Mouse (Mus musculus) lung, embryonic 15.5 days (tissue): ENCODE measurements around the gene Smok2a. TPM values are rescaled to one million over a fixed set of nuclear protein-coding genes. Genes with fewer than 3 reads are reported as not detected.
A peak's percentile ranks its signal among the peaks of the same experiment; 100 is the strongest.
"Not testable (repeated sequence)": the region's sequence is repeated elsewhere in the genome, so short reads cannot be mapped to it uniquely, and the experiment has no call there.

Experiments
- ATAC-seq: fragments of 200-750 bp; cut with Nextera tagmentation; 2 replicates; pipeline ENCODE4 v1.8.0; 2017; ENCODE audit warnings: moderate number of reproducible peaks, borderline replicate concordance; ENCODE audit not compliant: low FRiP score, low TSS enrichment; ENCODE audit errors: extremely low read depth
- H3K27ac ChIP-seq: fragments of 300-500 bp; sonication (generic); 2 replicates; pipeline ENCODE4 v1.5.1; 2015; ENCODE audit warnings: moderate library complexity, mild to moderate bottlenecking, inconsistent platforms
- H3K27me3 ChIP-seq: fragments of 300-500 bp; sonication (generic); 2 replicates; pipeline ENCODE4 v1.6.1; 2015; ENCODE audit warnings: inconsistent platforms
- H3K36me3 ChIP-seq: fragments of 300-500 bp; sonication (generic); 2 replicates; pipeline ENCODE4 v1.6.1; 2015; ENCODE audit warnings: inconsistent platforms
- H3K4me1 ChIP-seq: fragments of 300-500 bp; sonication (generic); 2 replicates; pipeline ENCODE4 v1.6.1; 2015; ENCODE audit warnings: inconsistent platforms
- H3K4me2 ChIP-seq: fragments of 300-500 bp; sonication (generic); 2 replicates; pipeline ENCODE4 v1.6.1; 2015; ENCODE audit warnings: inconsistent platforms, mild to moderate bottlenecking, moderate library complexity
- H3K4me3 ChIP-seq: fragments of 300-500 bp; sonication (generic); 2 replicates; pipeline ENCODE4 v1.5.1; 2015; ENCODE audit warnings: mild to moderate bottlenecking, inconsistent platforms
- H3K9ac ChIP-seq: fragments of 300-500 bp; sonication (generic); 2 replicates; pipeline ENCODE4 v1.6.1; 2015; ENCODE audit warnings: inconsistent platforms
- H3K9me3 ChIP-seq: fragments of 300-500 bp; sonication (generic); 2 replicates; pipeline ENCODE4 v1.6.1; 2016; ENCODE audit warnings: inconsistent platforms
- WGBS: fragments of 180-500 bp; shearing (Covaris S2); methylation state at CpG from one replicate; pipeline ENCODE4 v1.1.7; 2015; 5-methylcytosine and 5-hydroxymethylcytosine counted together
- polyA plus RNA-seq: library from polyadenylated mRNA; unstranded; fragments of >200 nt; fragmentation: Nextera tagmentation; extraction: Ambion mirVana; gene quantifications from 2 replicates; pipeline ENCODE4 v1.2.1, GENCODE M21; 2015

The Smok2a gene
- polyA plus RNA-seq, 1 experiment from 2014 or later: not detected

GRCm38 (mm10) chr17:13215595-13215994 lies 5.4 kb upstream of the Smok2a start:
- Histone ChIP-seq H3K4me3 (no peak overlapping the region), H3K27ac (no peak overlapping the region), H3K9ac (no peak overlapping the region), H3K4me2 (no peak overlapping the region), H3K9me3 (peaks cover 56% of the 10 kb centered on the region), H3K4me1 (no peaks in the 10 kb centered on the region), H3K27me3 (no peaks in the 10 kb centered on the region), H3K36me3 (no peaks in the 10 kb centered on the region)
- ATAC-seq: no peak
- WGBS: 74% methylated on average over 2 of the region's 2 CpGs

- H3K36me3 ChIP-seq, H3K27ac ChIP-seq, H3K4me2 ChIP-seq, H3K4me1 ChIP-seq, H3K4me3 ChIP-seq, H3K9ac ChIP-seq, H3K27me3 ChIP-seq, ATAC-seq: not testable (repeated sequence)
- 88% methylated on average over 2 of the region's 2 CpGs for WGBS
- peaks cover 36% of the 10 kb centered on the region for H3K9me3 ChIP-seq
These were observed 933 bp downstream of the Smok2a start for GRCm38 (mm10) chr17:13221921-13222320.

- H3K4me3 ChIP-seq, ATAC-seq, H3K4me2 ChIP-seq, H3K4me1 ChIP-seq, H3K27me3 ChIP-seq, H3K9ac ChIP-seq, H3K27ac ChIP-seq, H3K36me3 ChIP-seq: not testable (repeated sequence)
- H3K9me3 ChIP-seq: peaks cover 50% of the 10 kb centered on the region
- 70% methylated on average over 2 of the region's 2 CpGs for WGBS
These were observed 9.0 kb downstream of the Smok2a start, which contains the start of gene Smok2b for GRCm38 (mm10) chr17:13229957-13230356. Gene Smok2b, plus strand, starts transcription at chr17:13230257.

DNA sequence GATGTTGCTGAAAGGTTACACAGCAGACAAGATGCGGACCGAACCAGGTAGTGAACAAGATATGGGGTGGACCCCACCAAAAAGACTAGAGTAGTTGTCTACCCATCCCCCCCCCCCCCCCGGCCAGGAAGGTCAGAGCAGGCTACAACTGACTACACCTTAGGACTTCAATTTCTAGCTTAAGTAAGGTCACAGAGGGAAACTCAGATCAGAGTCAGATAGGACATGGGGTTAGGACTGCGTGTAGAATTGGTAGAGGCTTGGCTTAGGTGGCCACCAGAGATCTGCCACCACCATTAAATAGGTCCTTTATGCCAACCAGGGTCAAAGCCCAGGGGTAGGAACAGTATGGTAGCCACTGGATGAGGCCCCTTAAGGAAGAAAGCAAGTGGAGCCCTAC lies 18.5 kb downstream of the Smok2a start:
- H3K36me3 ChIP-seq, H3K4me3 ChIP-seq, H3K9ac ChIP-seq, H3K4me2 ChIP-seq, H3K27ac ChIP-seq, H3K4me1 ChIP-seq, H3K27me3 ChIP-seq: not testable (repeated sequence)
- WGBS: 81% methylated on average over 4 of the region's 4 CpGs
- H3K9me3 ChIP-seq: peaks cover 20% of the 10 kb centered on the region
- peak; percentile 39 for ATAC-seq

DNA sequence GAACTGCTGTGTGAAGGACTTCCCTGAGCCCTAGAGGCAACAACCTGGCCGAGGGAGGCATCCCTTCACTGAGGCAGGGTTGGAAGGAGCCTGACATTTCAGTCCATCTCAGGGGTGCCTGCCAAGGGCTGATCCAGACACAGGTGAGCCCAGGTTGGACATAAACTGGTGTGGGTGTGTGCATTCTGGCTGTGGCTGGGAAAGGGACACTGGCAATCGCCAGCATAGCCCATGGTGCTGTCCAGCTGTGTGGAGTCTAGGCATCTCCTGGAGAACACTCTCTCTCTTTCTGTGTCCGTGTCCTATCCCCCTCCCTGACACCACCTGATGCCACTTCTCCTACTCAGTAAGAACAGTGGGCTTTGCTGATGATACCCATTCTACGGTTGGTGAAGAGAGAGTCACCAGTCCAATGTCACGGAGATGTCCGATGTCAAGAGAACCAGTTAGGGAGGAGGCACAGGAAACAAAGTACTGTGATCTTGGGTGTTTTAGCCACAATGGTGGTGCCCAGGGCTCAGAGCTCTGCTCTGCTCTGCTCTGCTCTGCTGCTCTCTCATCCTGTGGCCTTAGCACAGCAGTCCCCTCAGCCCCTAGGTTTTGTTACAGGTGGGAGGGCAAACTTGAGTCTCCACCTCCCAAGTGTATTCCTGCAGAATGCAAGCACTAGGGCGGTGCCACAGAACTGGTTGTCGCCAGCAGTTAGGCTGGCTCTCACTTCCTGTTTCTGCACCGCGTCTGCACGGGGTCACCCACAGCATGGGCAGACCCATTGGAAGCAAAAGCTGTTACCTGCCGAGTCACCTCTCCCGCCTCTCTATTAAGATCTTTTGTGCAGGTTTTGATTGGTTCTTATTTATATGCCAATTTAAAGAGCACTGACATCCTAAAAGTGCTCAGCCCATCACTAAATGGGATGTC lies 20.1 kb downstream of the Smok2a start:
- H3K4me2 ChIP-seq, H3K4me3 ChIP-seq, H3K36me3 ChIP-seq, H3K4me1 ChIP-seq, H3K9ac ChIP-seq, H3K27ac ChIP-seq, H3K27me3 ChIP-seq: not testable (repeated sequence)
- WGBS: 83% methylated on average over 7 of the region's 13 CpGs
- peak; percentile 31; the same call in 1 of the 2 replicates for ATAC-seq
- H3K9me3 ChIP-seq: peaks cover 12% of the 10 kb centered on the region

DNA sequence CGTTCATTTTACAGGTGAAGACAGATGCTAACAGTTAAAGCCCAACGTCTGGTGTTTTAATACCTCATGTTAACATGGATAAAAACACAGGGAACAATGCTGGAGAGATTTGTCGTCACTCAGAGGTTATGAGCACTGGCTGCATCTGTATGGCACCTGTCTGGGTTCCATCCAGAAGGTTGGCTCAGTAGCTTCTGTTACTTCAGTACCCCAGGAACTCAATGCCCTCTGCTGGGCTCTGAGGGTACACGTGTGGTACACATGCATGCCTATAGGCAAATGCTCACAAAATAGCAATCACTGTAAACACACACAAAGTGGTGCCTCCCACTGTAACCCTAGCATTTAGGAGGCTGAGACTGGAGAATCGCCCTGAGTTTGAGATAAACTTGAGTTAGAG lies 33.8 kb downstream of the Smok2a start:
- WGBS: 39% methylated on average over 1 of the region's 5 CpGs
- not testable (repeated sequence) for H3K9me3 ChIP-seq, H3K4me3 ChIP-seq, H3K4me2 ChIP-seq, H3K4me1 ChIP-seq, H3K27me3 ChIP-seq, H3K9ac ChIP-seq, H3K36me3 ChIP-seq, H3K27ac ChIP-seq, ATAC-seq

Other genes with a start within 250 kb of the Smok2a start
- 115 and 129 TPM in 2 replicates for gene Wtap, start 227.0 kb upstream of the Smok2a start, polyA plus RNA-seq
- 101 and 106 TPM in 2 replicates for gene Sod2, start 214.3 kb upstream of the Smok2a start, polyA plus RNA-seq
- gene Gpr31b, start 168.9 kb upstream of the Smok2a start, polyA plus RNA-seq: 0.26 TPM in 1 of 2 replicates, not detected in the other
- not detected in 2 replicates for gene Tcp10b, start 160.1 kb upstream of the Smok2a start, polyA plus RNA-seq
- gene Unc93a, start 89.4 kb upstream of the Smok2a start, polyA plus RNA-seq: not detected in 2 replicates
- not detected in 2 replicates for gene Smok2b, start 9.1 kb downstream of the Smok2a start, polyA plus RNA-seq
- not detected in 2 replicates for gene Tcp10c, start 133.4 kb downstream of the Smok2a start, polyA plus RNA-seq